Mouse (Mus musculus): Measurements from ENCODE around the gene Mapkapk3.
"Not testable (repeated sequence)": the region's sequence is repeated elsewhere in the genome, so short reads cannot be mapped to it uniquely, and the experiment has no call there.

Mapkapk3 gene

GRCm38 (mm10) chr9:107307099-107307872 is 17.6 kb upstream of the Mapkapk3 start:
- DNase-seq (ENCODE audit: low spot score in 2 of 2), result no peak

DNA sequence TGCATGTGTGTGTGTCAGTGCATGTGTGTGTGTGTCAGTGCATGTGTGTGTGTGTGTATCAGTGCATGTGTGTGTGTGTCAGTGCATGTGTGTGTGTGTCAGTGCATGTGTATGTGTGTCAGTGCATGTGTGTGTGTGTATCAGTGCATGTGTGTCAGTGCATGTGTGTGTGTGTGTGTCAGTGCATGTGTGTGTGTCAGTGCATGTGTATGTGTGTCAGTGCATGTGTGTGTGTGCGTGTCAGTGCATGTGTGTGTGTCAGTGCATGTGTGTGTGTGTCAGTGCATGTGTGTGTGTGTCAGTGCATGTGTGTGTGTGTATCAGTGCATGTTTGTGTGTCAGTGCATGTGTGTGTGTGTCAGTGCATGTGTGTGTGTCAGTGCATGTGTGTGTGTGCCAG is 17.0 kb upstream of the Mapkapk3 start:
- not testable (repeated sequence) for DNase-seq (ENCODE audit: low spot score in 2 of 2)

GRCm38 (mm10) chr9:107305601-107306542 is 16.2 kb upstream of the Mapkapk3 start:
- DNase-seq (ENCODE audit: low spot score in 2 of 2), result no peak

DNA sequence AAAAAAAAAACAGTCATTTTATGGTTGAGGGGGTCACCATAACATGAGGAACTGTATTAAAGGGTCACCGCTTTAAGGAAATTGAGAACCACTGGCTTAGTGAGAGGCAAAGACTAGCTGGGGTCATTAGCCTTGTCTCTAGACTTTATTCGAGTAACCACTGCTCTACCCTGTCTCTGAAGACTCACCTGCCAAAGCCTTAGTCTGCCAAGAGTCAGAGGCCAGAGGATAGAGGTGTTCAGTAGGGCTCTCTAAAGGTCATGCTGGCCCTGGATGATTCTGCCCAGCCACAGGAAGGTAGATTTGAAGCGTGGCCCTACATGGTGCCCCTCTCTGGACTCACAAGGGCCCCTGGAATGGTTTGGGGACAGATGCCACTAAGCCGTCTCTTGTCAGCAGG is 15.3 kb upstream of the Mapkapk3 start:
- no peak for DNase-seq (ENCODE audit: low spot score in 2 of 2)

- DNase-seq (ENCODE audit: low spot score in 2 of 2), result no peak
Measured at GRCm38 (mm10) chr9:107304383-107304782, 14.7 kb upstream of the Mapkapk3 start.

- no peak for DNase-seq (ENCODE audit: low spot score in 2 of 2)
Measured at GRCm38 (mm10) chr9:107303900-107304299, 14.2 kb upstream of the Mapkapk3 start.

DNA sequence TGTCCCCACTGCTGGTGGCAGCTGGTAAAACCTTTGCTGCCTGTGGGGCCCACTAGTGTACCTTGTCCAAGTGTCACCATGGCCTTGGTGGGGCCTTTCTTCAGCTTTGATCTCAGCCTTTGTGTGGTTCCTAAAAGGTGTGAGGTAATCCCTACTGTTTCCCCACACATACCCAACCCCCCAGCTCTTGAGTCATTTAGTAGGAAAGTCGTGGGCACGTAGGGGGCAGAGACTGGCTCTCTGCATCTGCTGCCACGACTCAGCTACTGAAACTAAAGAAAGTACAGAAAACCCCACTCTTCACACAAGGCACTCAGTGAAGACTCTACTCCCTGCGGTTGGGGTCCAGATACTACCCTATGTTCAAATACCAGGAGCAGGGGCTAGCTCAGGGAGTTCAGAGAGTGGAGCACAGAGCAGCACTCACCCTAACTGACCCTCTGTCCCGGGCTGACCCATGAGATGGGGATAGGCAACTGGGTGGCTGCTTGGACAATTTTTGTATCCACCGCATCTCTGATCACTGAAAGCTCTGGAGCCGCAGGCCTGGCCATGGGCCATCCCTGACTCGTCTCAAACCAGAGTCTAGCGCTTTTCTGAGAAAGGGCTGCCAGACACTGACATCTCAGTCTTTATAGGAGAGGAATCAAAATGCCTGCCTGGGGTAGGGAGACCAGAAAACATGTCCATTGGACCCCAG is 13.6 kb upstream of the Mapkapk3 start:
- DNase-seq (ENCODE audit: low spot score in 2 of 2), result no peak

DNA sequence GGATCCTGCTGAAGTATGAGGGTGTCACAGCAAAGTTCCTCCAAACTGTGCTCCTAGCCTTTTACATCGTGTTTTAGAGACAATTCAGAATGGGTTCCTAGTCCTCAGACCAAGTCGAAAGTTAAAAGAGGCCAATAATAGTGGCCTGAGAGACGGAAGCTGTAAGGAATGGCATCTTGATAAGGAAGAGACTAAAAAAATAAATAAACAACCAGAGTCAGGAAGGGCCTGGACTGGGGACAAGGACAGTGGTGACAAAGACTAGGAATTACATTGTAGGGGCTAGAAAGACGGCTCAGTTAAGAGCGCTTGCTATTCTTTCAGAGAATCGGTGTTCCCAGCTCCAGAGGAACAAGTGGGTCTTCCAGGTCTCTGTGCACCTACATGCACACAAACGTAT is 12.9 kb upstream of the Mapkapk3 start:
- DNase-seq (ENCODE audit: low spot score in 2 of 2), result no peak

DNA sequence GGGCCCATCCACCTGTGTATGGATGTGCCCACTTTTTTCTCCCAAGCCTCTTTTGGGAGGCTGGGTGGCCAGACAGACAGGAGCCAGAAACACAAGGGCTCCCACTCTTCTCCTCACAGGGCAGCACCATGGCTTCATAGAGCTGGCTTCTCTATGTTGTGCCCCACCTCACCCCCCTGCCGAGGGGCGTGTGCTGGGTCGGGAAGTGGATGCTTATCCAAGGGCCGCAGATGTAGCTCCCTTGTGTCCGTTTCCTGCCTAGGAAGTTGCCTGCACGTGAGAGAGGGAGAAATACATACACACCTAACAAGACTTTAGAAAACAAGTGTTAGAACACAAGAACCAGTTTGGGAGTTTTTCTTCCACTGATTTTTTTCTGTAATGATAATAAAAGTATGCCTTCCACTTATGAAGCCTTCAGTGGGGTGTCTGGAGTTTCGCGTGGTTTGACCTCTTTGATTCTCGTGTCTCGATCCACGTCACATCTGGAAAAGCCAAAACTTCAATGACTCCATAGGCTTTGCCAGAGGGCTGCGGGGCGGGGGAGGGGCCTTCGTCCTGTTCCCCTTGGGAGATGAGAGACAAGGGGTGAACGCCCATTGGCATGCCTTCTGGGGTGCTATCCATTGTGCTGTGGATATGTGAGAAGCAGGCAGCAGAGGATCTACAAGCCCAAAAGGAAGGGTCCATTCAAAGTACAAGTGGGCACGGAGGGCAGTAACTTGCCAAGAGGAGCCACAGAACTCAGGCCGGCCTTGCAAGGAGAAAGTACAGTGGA is 12.1 kb upstream of the Mapkapk3 start:
- DNase-seq (ENCODE audit: low spot score in 2 of 2), result no peak

- DNase-seq (ENCODE audit: low spot score in 2 of 2), result no peak
Measured at GRCm38 (mm10) chr9:107300224-107300973, 10.7 kb upstream of the Mapkapk3 start.

- no peak for DNase-seq (ENCODE audit: low spot score in 2 of 2)
Measured at GRCm38 (mm10) chr9:107299783-107300182, 10.1 kb upstream of the Mapkapk3 start.

DNA sequence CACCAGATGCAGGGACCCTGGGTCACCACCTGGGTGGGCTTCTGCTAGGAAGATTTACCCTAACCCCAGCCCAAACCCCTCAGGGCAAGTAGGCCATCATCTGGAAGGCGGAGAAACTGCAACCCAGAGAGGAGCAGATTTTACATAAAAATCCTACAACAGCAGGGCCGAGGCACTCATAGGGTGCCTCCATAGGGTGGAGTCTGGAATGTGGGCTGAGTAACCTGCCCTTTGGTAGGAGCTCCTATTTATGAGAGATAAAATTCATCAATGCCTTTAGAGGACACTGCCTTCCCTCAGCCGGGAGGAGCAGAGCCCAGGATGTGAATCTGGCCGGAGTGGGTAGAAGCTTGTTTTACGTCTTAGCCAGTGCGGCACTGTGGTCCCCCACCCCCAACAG is 9.2 kb upstream of the Mapkapk3 start:
- no peak for DNase-seq (ENCODE audit: low spot score in 2 of 2)

- no peak for DNase-seq (ENCODE audit: low spot score in 2 of 2)
Measured at GRCm38 (mm10) chr9:107298059-107298780, 8.5 kb upstream of the Mapkapk3 start.

- no peak for DNase-seq (ENCODE audit: low spot score in 2 of 2)
Measured at GRCm38 (mm10) chr9:107297658-107298057, 8.0 kb upstream of the Mapkapk3 start.

DNA sequence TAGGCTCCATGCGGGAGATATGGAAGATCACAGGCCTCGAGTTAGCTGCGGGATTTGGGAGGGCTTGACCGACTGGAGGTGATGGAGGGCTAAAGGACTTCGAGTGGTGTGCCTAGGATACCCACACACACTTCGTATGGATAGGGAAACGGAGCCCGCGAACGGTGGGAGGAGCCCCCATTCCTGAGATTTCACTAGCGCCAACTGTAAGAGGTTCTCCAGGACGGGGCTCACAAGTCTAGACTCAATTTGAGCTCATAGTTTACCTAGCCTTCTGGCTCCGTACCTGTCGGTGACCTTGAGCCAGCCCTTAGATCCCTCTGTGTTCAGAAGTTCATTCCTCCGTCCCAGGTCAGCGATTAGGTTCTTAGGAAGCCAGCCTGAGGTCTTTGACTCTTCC is 7.4 kb upstream of the Mapkapk3 start:
- no peak for DNase-seq (ENCODE audit: low spot score in 2 of 2)

DNA sequence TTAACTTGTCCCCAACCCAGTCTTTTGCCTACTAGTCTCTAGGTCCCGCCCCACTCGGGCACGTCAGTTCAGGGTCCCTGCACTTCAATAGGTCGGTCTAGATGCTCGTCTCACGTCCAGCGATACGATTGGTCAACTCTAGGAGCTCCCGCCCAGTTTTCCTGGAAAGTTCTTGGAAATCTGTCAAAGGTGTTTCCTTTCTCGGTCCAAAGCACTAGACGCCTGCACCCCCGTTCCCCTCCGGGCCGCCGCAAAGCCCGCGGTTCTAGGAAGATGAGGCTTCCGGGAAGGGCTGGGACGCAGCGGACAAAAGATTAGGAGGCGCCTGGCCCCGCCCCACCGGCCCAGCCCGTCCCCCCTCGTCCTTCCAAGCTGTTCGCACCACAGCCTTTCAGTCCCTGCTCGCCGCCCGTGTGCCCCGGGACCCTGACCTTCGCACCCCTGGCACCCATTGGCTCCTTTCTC is 6.9 kb upstream of the Mapkapk3 start:
- DNase-seq (ENCODE audit: low spot score in 2 of 2), result peak; percentile 72 to 77

GRCm38 (mm10) chr9:107296041-107296440 is 6.4 kb upstream of the Mapkapk3 start:
- no peak for DNase-seq (ENCODE audit: low spot score in 2 of 2)

DNA sequence AAGGTAGTCTGAATTCAATTTTAAA is 6.2 kb upstream of the Mapkapk3 start, which contains the start of gene Cish:
Gene Cish, plus strand, starts transcription at position 11 of the 25 bp plus-strand sequence.
- DNase-seq (ENCODE audit: low spot score in 2 of 2), result no peak

DNA sequence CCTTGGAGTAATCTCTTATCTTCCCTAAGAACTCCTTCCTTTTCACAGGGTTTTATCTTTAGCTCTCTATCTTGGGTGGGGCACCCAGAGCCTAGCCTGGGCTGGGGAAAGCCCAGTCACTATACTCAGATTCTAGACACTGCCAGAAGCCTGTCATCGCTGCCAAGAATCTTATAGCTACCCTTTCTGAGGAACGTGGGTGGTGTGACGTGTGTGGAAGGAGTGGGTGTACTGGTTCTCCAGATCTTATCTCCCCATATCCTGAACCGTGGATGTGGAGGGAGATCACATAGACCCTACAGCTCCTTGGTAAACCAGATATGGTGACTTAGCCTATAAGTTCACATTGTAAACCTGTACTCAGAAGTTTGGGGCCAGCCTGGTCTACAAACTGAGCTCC is 5.9 kb upstream of the Mapkapk3 start:
- no peak for DNase-seq (ENCODE audit: low spot score in 2 of 2)

GRCm38 (mm10) chr9:107294249-107294648 is 4.6 kb upstream of the Mapkapk3 start:
- peak; percentile 56 to 78 for DNase-seq (ENCODE audit: low spot score in 2 of 2)

GRCm38 (mm10) chr9:107290897-107291296 is 1.2 kb upstream of the Mapkapk3 start:
- DNase-seq (ENCODE audit: low spot score in 2 of 2), result peak; percentile 59 to 86
